Mouse (Mus musculus): Measurements from ENCODE around the gene Tmem151a. TPM values are rescaled to one million over a fixed set of nuclear protein-coding genes. Genes with fewer than 3 reads are reported as not detected.

The Tmem151a gene
- total and polyA plus RNA-seq, 3 experiments = not detected

- no peak overlapping the region for H3K27ac ChIP-seq (ENCODE audit: insufficient read depth, low read depth)
- TF ChIP-seq NELFE (IDR thresholded peaks at IDR 0.05; ENCODE audit: low read depth, low read length) (no peak), NRF1 (IDR thresholded peaks at IDR 0.05; ENCODE audit: low read depth, low read length) (no peak), EP300 (IDR thresholded peaks at IDR 0.05; ENCODE audit: low read length) (no peak), MYC (IDR thresholded peaks at IDR 0.05; ENCODE audit: low read depth, low read length) (no peak), ELF1 (IDR thresholded peaks at IDR 0.05; ENCODE audit: low read depth, low read length) (no peak), MAFK (IDR thresholded peaks at IDR 0.05; ENCODE audit: insufficient replicate concordance, low read length) (no peak), CHD2 (IDR thresholded peaks at IDR 0.05; ENCODE audit: low read length) (no peak), ZNF384 (IDR thresholded peaks at IDR 0.05; ENCODE audit: low read depth, low read length) (no peak), IRF4 (IDR thresholded peaks at IDR 0.05; ENCODE audit: low read depth, low read length) (no peak), CHD1 (IDR thresholded peaks at IDR 0.05; ENCODE audit: low read depth, low read length) (no peak), SMC3 (IDR thresholded peaks at IDR 0.05; ENCODE audit: low read depth, low read length) (no peak), ZMIZ1 (IDR thresholded peaks at IDR 0.05; ENCODE audit: low read depth, low read length) (no peak), SIN3A (IDR thresholded peaks at IDR 0.05; ENCODE audit: low read length) (no peak)
- in situ Hi-C loops (cut with MboI; ENCODE audit: low pct_ligation_motif_present, low pct_unique_long_range_greater_than_20kb, low sequenced_read_pairs) = no loop called here
- no peak overlapping the region for H3K4me3 ChIP-seq (replicated peaks in 1 of 3; ENCODE audit: low read depth in 2 of 3, low read length in 2 of 3, poor library complexity in 1 of 3)
- no peaks in the 10 kb centered on the region for H3K79me2 ChIP-seq (replicated peaks; ENCODE audit: control insufficient read depth, extremely low read depth, insufficient read depth, poor library complexity, severe bottlenecking)
- H3K4me1 ChIP-seq (ENCODE audit: control insufficient read depth in 1 of 2, insufficient read depth in 2 of 2) = peaks cover 6 to 23% of the 10 kb centered on the region in 2 experiments; a peak in 3 of 4 replicates
- H3K9me3 ChIP-seq (replicated peaks; ENCODE audit: low read length) = no peaks in the 10 kb centered on the region
- H3K9ac ChIP-seq (ENCODE audit: insufficient read depth, low read depth) = no peak overlapping the region
- peaks cover 85% of the 10 kb centered on the region for H3K27me3 ChIP-seq (replicated peaks)
- H3K36me3 ChIP-seq (replicated peaks in 1 of 2; ENCODE audit: control insufficient read depth in 1 of 2, insufficient read depth in 1 of 2, low read length in 1 of 2) = no peaks in the 10 kb centered on the region
- no peak overlapping the region for H3K4me2 ChIP-seq (ENCODE audit: insufficient read depth, low read depth, poor library complexity, severe bottlenecking)
- dilution Hi-C loops (cut with MboI; ENCODE audit: extremely low pct_ligation_motif_present, extremely low pct_unique_long_range_greater_than_20kb, low sequenced_read_pairs) = no loop called here
- DNase-seq (ENCODE audit: extremely low read depth) = no peak
Observed at GRCm38 (mm10) chr19:5069486-5069885, 15.8 kb downstream of the Tmem151a start.

DNA sequence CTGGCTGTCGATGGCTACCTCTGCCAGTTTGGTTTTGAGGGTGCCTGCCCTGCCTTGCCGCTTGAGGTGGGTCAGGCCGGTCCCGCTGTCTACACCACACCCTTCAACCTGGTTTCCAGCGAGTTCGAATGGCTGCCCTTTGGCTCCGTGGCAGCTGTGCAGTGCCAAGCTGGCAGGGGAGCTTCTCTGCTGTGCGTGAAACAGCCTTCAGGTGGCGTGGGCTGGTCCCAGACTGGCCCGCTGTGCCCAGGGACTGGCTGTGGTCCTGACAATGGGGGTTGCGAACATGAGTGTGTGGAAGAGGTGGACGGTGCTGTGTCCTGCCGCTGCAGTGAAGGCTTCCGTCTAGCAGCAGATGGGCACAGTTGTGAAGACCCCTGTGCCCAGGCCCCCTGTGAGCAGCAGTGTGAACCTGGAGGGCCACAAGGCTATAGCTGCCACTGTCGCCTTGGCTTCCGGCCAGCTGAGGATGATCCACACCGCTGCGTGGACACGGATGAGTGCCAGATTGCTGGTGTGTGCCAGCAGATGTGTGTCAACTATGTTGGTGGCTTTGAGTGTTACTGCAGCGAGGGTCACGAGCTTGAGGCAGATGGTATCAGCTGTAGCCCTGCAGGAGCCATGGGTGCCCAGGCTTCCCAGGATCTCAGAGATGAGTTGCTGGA, 16.6 kb downstream of the Tmem151a start:
- H3K4me3 ChIP-seq (replicated peaks in 1 of 3; ENCODE audit: low read depth in 2 of 3, low read length in 2 of 3, poor library complexity in 1 of 3) = no peak overlapping the region
- no peak overlapping the region for H3K27ac ChIP-seq (ENCODE audit: insufficient read depth, low read depth)
- DNase-seq (ENCODE audit: extremely low read depth) = no peak
- dilution Hi-C loops (cut with MboI; ENCODE audit: extremely low pct_ligation_motif_present, extremely low pct_unique_long_range_greater_than_20kb, low sequenced_read_pairs) (no loop called here), in situ Hi-C loops (cut with MboI; ENCODE audit: low pct_ligation_motif_present, low pct_unique_long_range_greater_than_20kb, low sequenced_read_pairs) (no loop called here)
- no peak overlapping the region for H3K9ac ChIP-seq (ENCODE audit: insufficient read depth, low read depth)
- H3K4me1 ChIP-seq (ENCODE audit: control insufficient read depth in 1 of 2, insufficient read depth in 2 of 2) = peaks cover 3 to 20% of the 10 kb centered on the region in 2 experiments; a peak in 3 of 4 replicates
- H3K27me3 ChIP-seq (replicated peaks) = peaks cover 82% of the 10 kb centered on the region
- no peaks in the 10 kb centered on the region for H3K79me2 ChIP-seq (replicated peaks; ENCODE audit: control insufficient read depth, extremely low read depth, insufficient read depth, poor library complexity, severe bottlenecking)
- TF ChIP-seq RAD21 (IDR thresholded peaks at IDR 0.05; ENCODE audit: low read depth, low read length) (no peak), CTCF (conservative IDR thresholded peaks at IDR 0.05 in 1 of 2, IDR thresholded peaks at IDR 0.05 in 1 of 2; ENCODE audit: low read depth in 2 of 2, low read length in 2 of 2) (no peak), USF2 (conservative IDR thresholded peaks at IDR 0.05; ENCODE audit: low read depth, low read length) (no peak), EP300 (IDR thresholded peaks at IDR 0.05; ENCODE audit: low read length) (no peak), RCOR1 (conservative IDR thresholded peaks at IDR 0.05; ENCODE audit: low read depth, low read length) (no peak), HCFC1 (IDR thresholded peaks at IDR 0.05; ENCODE audit: low read depth, low read length) (no peak), ELF1 (IDR thresholded peaks at IDR 0.05; ENCODE audit: low read depth, low read length) (no peak), POLR2AphosphoS2 (IDR thresholded peaks at IDR 0.05; ENCODE audit: low read depth, low read length) (no peak), MEF2A (IDR thresholded peaks at IDR 0.05; ENCODE audit: borderline replicate concordance, low read depth, low read length) (no peak), MXI1 (IDR thresholded peaks at IDR 0.05; ENCODE audit: low read depth, low read length) (no peak), MAFK (IDR thresholded peaks at IDR 0.05; ENCODE audit: insufficient replicate concordance, low read length) (no peak), BHLHE40 (IDR thresholded peaks at IDR 0.05; ENCODE audit: low read depth, low read length) (no peak), CHD2 (IDR thresholded peaks at IDR 0.05; ENCODE audit: low read length) (no peak), SIN3A (IDR thresholded peaks at IDR 0.05; ENCODE audit: low read length) (no peak), JUND (conservative IDR thresholded peaks at IDR 0.05; ENCODE audit: low read depth, low read length) (no peak), USF1 (IDR thresholded peaks at IDR 0.05; ENCODE audit: low read depth, low read length) (no peak)
- H3K9me3 ChIP-seq (replicated peaks; ENCODE audit: low read length) = no peaks in the 10 kb centered on the region
- no peaks in the 10 kb centered on the region for H3K36me3 ChIP-seq (replicated peaks in 1 of 2; ENCODE audit: control insufficient read depth in 1 of 2, insufficient read depth in 1 of 2, low read length in 1 of 2)
- H3K4me2 ChIP-seq (ENCODE audit: insufficient read depth, low read depth, poor library complexity, severe bottlenecking) = no peak overlapping the region
